Mouse (Mus musculus) liver, embryonic 15.5 days (tissue): ENCODE data around the gene Trappc10. TPM values are rescaled to one million over a fixed set of nuclear protein-coding genes. Genes with fewer than 3 reads are reported as not detected.

Experiments used
- ATAC-seq: fragments of 200-750 bp; cut with Nextera tagmentation; 2 replicates; pipeline ENCODE4 v1.8.0; 2017; ENCODE audit warnings: moderate number of reproducible peaks, mild to moderate bottlenecking, moderate library complexity; ENCODE audit not compliant: insufficient read depth
- H3K27ac ChIP-seq: fragments of 300-500 bp; sonication (generic); replicated peaks from 2 replicates; pipeline ENCODE4 v1.5.1; 2015; ENCODE audit warnings: mild to moderate bottlenecking, inconsistent platforms
- H3K27me3 ChIP-seq: fragments of 300-500 bp; sonication (generic); 2 replicates; pipeline ENCODE4 v1.6.1; 2015; ENCODE audit warnings: mild to moderate bottlenecking, inconsistent platforms
- H3K36me3 ChIP-seq: fragments of 300-500 bp; sonication (generic); replicated peaks from 2 replicates; pipeline ENCODE4 v1.6.1; 2015; ENCODE audit warnings: moderate library complexity, mild to moderate bottlenecking, inconsistent platforms
- H3K4me1 ChIP-seq: fragments of 300-500 bp; sonication (generic); replicated peaks from 2 replicates; pipeline ENCODE4 v1.6.1; 2015; ENCODE audit warnings: inconsistent platforms
- H3K4me2 ChIP-seq: fragments of 300-500 bp; sonication (generic); 2 replicates; pipeline ENCODE4 v1.6.1; 2015; ENCODE audit warnings: moderate library complexity, mild to moderate bottlenecking, inconsistent platforms
- H3K4me3 ChIP-seq: fragments of 300-500 bp; sonication (generic); replicated peaks from 2 replicates; pipeline ENCODE4 v1.5.1; 2015; ENCODE audit warnings: mild to moderate bottlenecking, inconsistent platforms
- H3K9ac ChIP-seq: fragments of 300-500 bp; sonication (generic); 2 replicates; pipeline ENCODE4 v1.6.1; 2015; ENCODE audit warnings: moderate library complexity, mild to moderate bottlenecking, inconsistent platforms
- H3K9me3 ChIP-seq: fragments of 300-500 bp; sonication (generic); replicated peaks from 2 replicates; pipeline ENCODE4 v1.6.1; 2016; ENCODE audit warnings: inconsistent platforms
- WGBS: fragments of 180-500 bp; shearing (Covaris S2); methylation state at CpG from one replicate; pipeline ENCODE4 v1.1.7; 2015; ENCODE audit warnings: mixed read lengths; ENCODE audit not compliant: insufficient replicate concordance; 5-methylcytosine and 5-hydroxymethylcytosine counted together
- polyA plus RNA-seq: library from polyadenylated mRNA; unstranded; fragments of >200 nt; fragmentation: Nextera tagmentation; extraction: Ambion mirVana; gene quantifications from 2 replicates; pipeline ENCODE4 v1.2.1, GENCODE M21; 2015

Trappc10 gene
- polyA plus RNA-seq, 1 experiment from 2014 or later = 15.9 TPM

DNA sequence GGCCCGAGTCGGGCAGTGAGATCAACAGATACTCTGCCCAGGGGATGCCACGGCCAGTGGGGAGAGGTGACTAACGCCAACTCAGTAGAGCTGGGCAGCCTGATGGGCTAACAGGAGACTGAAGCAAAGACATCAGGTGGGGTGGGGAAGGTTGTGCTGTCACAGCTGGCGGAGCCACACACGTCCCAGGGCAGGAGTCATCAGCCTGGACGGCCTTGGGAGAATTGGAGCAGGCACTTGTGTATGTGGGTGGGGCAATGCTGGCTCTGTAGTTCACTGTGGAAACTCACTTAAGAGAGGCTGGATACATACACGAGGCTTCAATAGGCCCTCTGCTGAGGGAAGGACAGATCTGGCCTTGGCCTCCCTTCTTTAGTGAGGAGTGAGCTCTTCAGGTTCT lies 83.3 kb downstream of the Trappc10 start:
- Histone ChIP-seq H3K4me3 (no peak overlapping the region), H3K27ac (no peak overlapping the region), H3K36me3 (peaks cover 35% of the 10 kb centered on the region), H3K27me3 (no peaks in the 10 kb centered on the region), H3K4me2 (no peak overlapping the region), H3K9me3 (no peaks in the 10 kb centered on the region), H3K4me1 (peaks cover 25% of the 10 kb centered on the region), H3K9ac (no peak overlapping the region)
- WGBS = 56% methylated on average over 8 of the region's 8 CpGs
- ATAC-seq = no peak

DNA sequence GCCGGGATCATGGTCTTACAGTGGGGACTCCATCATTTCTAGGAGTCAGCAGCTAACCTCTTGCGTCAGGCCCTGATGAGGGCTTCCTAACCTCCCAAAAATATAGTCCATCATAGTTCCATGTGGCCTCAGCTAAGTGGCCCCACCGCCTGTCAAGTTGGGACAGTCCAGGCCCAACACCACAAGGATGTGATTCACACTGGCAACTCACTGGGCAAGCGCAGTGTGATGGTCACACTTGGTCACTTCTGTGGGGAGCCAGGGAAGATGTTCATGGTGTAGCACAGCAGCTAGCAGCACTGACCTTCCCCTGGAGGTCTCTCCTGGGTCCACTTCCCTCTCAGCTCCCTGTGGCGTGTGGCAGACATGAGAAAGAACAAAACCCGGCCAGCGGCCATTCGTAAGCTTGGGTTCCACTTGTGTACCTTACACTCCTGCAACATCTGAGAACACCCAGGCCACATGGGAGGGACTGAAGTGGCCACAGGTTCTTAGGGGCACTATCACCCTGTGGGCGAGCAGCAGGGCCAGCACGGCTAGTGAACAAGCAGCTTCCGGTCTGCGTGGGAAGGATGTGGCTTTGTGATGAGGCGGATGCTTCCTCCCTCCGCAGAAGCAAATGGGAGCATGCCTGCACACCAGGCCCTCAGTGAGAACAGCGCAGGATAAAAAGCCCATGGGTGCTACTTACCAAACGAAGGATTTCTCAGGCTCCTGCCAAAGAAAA lies 83.9 kb downstream of the Trappc10 start:
- WGBS = 42% methylated on average over 16 of the region's 16 CpGs
- H3K27me3 ChIP-seq = no peaks in the 10 kb centered on the region
- H3K4me3 ChIP-seq = no peak overlapping the region
- H3K4me1 ChIP-seq = peaks cover 25% of the 10 kb centered on the region
- no peaks in the 10 kb centered on the region for H3K9me3 ChIP-seq
- no peak overlapping the region for H3K4me2 ChIP-seq
- H3K36me3 ChIP-seq = peaks cover 30% of the 10 kb centered on the region
- H3K27ac ChIP-seq = no peak overlapping the region
- H3K9ac ChIP-seq = no peak overlapping the region
- ATAC-seq = 0 out of 2 replicates have a peak, but pooled peaks have one; percentile 2

DNA sequence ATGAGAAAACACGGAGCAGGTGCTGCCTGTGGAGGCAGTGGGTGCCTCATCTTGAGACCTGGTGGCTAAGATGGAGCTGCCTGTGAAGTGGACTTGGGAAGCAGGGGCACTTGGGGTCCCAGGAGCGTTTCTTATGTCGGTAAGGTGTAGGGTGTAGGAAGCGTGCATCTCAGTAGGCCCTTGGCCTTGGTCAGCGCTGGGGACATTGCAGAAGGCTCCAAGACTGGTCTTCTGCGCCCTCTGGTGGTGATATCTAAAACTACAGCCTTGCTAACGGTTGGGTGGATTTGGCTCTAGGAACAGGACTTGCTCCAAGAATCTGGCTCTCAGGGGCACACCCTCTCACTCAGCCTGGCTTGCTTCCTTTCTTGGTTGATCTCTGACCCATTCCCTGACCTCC lies 84.5 kb downstream of the Trappc10 start:
- ATAC-seq = peak; percentile 58
- peak overlapping the region; percentile 63 for H3K27ac ChIP-seq
- WGBS = 6% methylated on average over 7 of the region's 7 CpGs
- H3K4me3 ChIP-seq = peak overlapping the region; percentile 32
- no peaks in the 10 kb centered on the region for H3K27me3 ChIP-seq
- peak overlapping the region; percentile 63 for H3K4me2 ChIP-seq
- no peak overlapping the region for H3K9ac ChIP-seq
- H3K36me3 ChIP-seq = peaks cover 25% of the 10 kb centered on the region
- H3K9me3 ChIP-seq = no peaks in the 10 kb centered on the region
- peaks cover 25% of the 10 kb centered on the region for H3K4me1 ChIP-seq

DNA sequence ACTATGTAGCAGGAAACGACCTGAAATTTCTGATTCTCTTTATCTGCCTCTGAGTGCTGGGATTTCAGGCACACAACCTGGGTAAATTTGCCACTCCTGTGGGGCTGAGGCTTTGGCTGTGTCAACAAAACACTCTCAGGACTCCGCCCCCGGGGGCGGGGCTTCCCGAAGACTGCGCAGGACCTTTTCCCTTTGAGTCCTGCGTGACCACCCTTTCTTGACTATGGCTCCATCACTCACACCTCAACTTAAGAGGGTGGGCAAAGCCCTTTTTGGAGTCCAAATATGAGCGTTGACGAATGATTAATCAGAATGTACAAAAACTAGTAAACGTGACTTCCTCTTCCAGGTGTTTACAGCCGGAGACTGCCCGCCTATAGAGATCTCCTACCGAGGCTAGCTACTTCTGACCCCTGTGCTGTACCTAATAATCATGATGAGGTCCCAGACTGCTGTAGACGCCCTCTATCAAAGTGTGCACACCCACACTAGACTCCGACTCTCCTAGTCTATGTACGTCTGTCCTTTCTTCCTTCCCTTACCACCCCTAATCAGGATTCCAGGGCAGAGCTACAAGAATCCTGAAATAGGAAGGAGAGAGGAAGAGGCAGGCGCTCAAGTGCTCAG lies 85.1 kb downstream of the Trappc10 start:
- H3K4me2 ChIP-seq = peak overlapping the region; percentile 63
- WGBS = 10% methylated on average over 17 of the region's 17 CpGs
- no peak overlapping the region; the same call in 1 of the 2 replicates for H3K9ac ChIP-seq
- peak overlapping the region; percentile 63 for H3K27ac ChIP-seq
- H3K4me1 ChIP-seq = peaks cover 25% of the 10 kb centered on the region
- H3K36me3 ChIP-seq = peaks cover 20% of the 10 kb centered on the region
- H3K4me3 ChIP-seq = peak overlapping the region; percentile 32
- peak; percentile 31; the same call in 1 of the 2 replicates for ATAC-seq
- H3K27me3 ChIP-seq = no peaks in the 10 kb centered on the region
- no peaks in the 10 kb centered on the region for H3K9me3 ChIP-seq

DNA sequence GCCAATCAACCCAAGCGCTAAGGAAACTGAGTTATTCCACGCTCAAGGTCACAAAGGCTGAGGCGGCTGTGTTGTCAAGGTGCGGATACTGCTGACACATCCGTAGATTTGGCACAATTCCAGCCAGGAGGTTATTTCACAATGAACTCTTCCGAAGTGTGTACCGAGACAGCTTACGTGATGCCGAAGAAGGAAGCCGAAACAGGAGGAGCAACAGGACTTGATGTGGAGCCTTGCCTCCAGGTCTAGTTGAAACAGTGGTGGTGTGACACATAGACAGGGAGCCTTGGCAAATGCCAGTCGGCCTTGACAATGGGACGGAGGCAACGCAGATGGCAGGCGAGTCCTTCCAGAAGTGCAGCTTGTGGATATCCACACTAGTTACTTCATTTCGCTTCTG lies 86.4 kb downstream of the Trappc10 start:
- H3K9me3 ChIP-seq = no peaks in the 10 kb centered on the region
- no peak overlapping the region for H3K4me3 ChIP-seq
- no peak overlapping the region for H3K4me2 ChIP-seq
- H3K4me1 ChIP-seq = peaks cover 25% of the 10 kb centered on the region
- peaks cover 9% of the 10 kb centered on the region for H3K36me3 ChIP-seq
- no peak for ATAC-seq
- WGBS = 77% methylated on average over 15 of the region's 15 CpGs
- no peak overlapping the region for H3K9ac ChIP-seq
- no peak overlapping the region for H3K27ac ChIP-seq
- no peaks in the 10 kb centered on the region for H3K27me3 ChIP-seq

DNA sequence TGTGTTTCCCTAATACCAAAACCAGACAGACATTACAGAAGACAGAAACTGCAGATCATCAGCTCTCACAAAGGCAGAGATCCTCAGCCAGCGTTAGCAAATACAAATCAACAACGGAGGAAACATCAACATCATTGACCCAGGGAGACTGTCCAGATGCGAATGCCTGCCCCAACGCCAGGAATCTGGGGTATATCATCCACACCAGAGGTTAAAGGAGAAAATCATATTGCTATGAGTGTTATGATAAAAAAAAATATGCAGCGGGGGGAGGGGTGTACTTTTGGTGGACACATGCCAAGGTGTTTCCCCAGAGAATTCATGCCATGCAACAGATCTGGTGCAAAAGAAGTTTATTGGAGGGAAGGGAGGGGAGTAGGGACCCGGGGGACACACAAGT lies 87.5 kb downstream of the Trappc10 start:
- H3K4me3 ChIP-seq = no peak overlapping the region
- H3K27ac ChIP-seq = no peak overlapping the region
- H3K9ac ChIP-seq = no peak overlapping the region
- no peaks in the 10 kb centered on the region for H3K9me3 ChIP-seq
- 62% methylated on average over 6 of the region's 6 CpGs for WGBS
- H3K4me1 ChIP-seq = peaks cover 25% of the 10 kb centered on the region
- H3K27me3 ChIP-seq = no peaks in the 10 kb centered on the region
- no peak overlapping the region for H3K4me2 ChIP-seq
- H3K36me3 ChIP-seq = no peaks in the 10 kb centered on the region
- ATAC-seq = no peak

DNA sequence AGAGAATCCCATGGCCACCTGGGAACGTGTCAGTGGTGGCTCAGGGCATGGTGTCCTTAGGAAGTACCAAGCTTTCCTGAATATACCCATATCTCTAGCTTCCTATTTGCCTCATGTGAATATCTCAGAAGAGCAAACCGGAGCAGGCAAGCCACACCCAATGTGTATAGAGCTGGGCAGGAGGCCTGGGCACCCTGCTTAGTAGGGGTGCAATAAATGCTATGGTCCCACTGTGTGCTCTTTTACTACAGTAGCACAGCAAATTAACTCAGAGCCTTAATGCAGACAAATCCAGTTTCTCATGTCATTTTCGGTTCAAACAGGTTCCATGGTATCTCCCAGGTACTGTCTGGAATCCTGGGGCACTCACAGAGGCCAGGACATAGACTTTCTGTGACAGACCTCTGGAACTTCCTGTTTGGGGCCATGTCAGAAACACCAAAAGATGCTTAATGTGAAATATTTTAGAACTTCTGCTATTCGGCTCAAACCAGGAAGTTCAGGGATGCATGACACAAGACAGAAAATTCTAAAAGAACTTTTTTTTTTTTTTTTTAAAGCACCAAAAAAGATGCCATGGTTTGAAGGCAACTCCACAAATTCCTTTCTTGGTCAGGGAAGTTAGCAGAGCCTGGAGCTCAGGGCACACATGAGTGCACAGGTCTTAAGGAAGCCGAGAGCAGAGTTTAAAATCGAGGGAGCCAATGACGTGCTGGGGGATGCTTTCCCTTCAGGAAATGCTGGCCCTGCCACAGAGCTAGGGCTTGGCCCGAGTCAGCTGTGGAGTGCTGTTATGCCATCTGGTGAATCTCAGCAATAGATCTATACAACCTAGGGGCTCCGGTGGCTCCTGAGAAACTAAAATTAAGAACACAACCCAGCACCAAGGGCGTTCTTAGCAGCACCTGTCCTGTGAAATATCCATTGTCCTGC lies 95.3 kb downstream of the Trappc10 start:
- no peak overlapping the region for H3K4me2 ChIP-seq
- no peak for ATAC-seq

DNA sequence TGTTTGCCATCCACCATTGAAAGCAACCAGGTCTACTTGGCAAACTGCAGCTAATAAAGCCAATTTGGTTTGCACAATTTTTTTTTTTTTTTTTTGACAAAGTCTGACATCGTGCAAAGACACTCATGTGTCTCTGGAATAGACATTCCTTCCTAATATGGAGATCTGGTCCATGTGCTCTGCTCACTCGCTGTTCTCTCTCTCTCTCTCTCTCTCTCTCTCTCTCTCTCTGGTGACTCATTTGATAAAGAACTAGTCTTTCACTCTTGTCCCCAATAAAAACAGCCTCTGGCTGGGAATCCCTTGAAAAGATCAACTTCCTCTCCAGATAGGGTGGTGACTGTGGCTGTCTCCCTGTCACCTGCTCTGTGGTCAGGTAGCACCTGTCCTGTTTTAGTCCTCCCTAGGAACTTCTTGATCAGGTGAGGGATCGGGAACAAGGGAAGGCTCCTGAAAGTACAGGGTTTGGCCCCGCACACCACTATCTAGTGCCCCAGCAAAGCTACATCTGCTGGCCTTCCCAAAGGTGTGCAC lies 96.5 kb downstream of the Trappc10 start:
- no peak overlapping the region for H3K27ac ChIP-seq
- no peak for ATAC-seq

More for the DNA sequence above, 95.3 kb downstream of the Trappc10 start:
- Histone ChIP-seq H3K9me3 (no peaks in the 10 kb centered on the region), H3K27ac (no peak overlapping the region; the same call in 1 of the 2 replicates), H3K4me3 (no peak overlapping the region), H3K36me3 (no peaks in the 10 kb centered on the region), H3K4me1 (peaks cover 13% of the 10 kb centered on the region), H3K27me3 (no peaks in the 10 kb centered on the region), H3K9ac (no peak overlapping the region)
- 28% methylated on average over 10 of the region's 10 CpGs for WGBS

DNA sequence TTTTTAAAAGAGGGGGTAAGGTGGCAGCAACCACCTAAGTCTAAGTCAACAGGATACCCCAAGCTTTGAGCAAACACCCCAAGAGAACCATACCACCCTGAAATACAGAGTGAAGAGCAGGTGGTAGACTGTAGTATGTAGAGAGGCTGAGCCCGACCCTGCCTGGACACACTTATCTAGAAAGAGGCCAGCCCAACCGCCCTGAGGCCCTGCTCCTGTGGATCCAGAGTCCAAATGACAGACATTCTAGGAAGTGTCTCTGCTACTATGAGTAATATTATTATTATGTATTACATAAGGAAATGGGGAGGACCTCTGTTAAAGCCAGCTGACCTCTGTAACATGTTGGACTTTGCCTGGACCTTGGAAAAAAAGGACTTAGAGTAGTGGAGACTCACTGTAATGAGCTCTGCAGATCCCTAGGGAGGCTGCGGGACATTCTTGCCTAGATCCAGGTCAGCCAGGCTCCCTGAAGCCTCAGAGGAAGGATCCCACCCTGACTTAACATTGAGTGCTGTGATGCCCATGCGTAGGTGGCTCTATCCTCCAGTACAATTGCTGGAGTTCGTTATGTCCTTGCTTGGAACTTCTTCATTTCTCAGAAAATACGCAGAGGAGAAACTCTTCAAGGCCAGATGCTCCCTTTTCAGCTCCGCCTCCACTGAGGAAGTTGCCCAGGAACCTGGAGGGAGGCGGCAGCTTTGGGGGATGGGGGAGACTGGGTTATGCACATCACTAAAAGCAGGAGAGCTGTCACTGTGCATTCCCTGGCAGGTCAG lies 100.5 kb downstream of the Trappc10 start:
- Histone ChIP-seq H3K9me3 (no peaks in the 10 kb centered on the region), H3K27me3 (no peaks in the 10 kb centered on the region), H3K9ac (no peak overlapping the region), H3K36me3 (no peaks in the 10 kb centered on the region), H3K27ac (no peak overlapping the region), H3K4me3 (no peak overlapping the region), H3K4me2 (no peak overlapping the region), H3K4me1 (peaks cover 17% of the 10 kb centered on the region)
- 0 out of 2 replicates have a peak, but pooled peaks have one; percentile 7 for ATAC-seq
- WGBS = 24% methylated on average over 8 of the region's 8 CpGs

More for the DNA sequence above, 96.5 kb downstream of the Trappc10 start:
- Histone ChIP-seq H3K4me2 (no peak overlapping the region), H3K9ac (no peak overlapping the region), H3K4me1 (peaks cover 18% of the 10 kb centered on the region), H3K27me3 (no peaks in the 10 kb centered on the region), H3K4me3 (no peak overlapping the region), H3K9me3 (no peaks in the 10 kb centered on the region), H3K36me3 (no peaks in the 10 kb centered on the region)
- 50% methylated on average over 4 of the region's 4 CpGs for WGBS

DNA sequence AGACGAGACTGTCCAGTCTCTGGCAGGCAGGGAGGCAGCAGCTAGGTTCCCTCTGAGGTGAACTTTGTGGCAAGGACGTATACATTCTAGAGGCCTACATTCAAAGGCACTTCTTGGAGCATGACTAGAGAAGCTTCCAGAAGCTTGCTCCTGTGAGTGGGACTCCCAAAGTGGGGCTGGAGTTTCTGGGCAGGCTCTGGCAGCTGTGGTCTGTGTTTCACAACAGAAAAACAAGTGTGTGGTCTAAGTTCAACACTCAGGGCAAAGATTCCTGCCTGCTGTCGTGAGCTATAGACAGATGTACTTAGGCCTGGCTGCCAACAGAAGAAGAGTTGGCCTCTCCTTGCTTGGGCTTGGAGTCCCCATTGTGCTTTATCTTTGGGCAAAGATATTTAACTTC lies 103.6 kb downstream of the Trappc10 start:
- Histone ChIP-seq H3K27ac (no peak overlapping the region), H3K4me1 (peaks cover 16% of the 10 kb centered on the region; the same call in 1 of the 2 replicates), H3K9me3 (no peaks in the 10 kb centered on the region), H3K36me3 (no peaks in the 10 kb centered on the region), H3K4me3 (no peak overlapping the region), H3K4me2 (no peak overlapping the region), H3K9ac (no peak overlapping the region), H3K27me3 (no peaks in the 10 kb centered on the region)
- ATAC-seq = no peak
- whole genome bisulfite sequencing = 43% methylated on average over 3 of the region's 3 CpGs
